Mouse (Mus musculus) ZHBTc4 (cell line): ENCODE measurements around the gene Vwa1.
"Not testable (repeated sequence)": the region's sequence is repeated elsewhere in the genome, so short reads cannot be mapped to it uniquely, and the experiment has no call there.

Experiments
- DNase-seq: peaks from one replicate; pipeline ENCODE4 v3.0.0-alpha.2; 2011; ENCODE audit warnings: low read depth, low spot score

Gene Vwa1

DNA sequence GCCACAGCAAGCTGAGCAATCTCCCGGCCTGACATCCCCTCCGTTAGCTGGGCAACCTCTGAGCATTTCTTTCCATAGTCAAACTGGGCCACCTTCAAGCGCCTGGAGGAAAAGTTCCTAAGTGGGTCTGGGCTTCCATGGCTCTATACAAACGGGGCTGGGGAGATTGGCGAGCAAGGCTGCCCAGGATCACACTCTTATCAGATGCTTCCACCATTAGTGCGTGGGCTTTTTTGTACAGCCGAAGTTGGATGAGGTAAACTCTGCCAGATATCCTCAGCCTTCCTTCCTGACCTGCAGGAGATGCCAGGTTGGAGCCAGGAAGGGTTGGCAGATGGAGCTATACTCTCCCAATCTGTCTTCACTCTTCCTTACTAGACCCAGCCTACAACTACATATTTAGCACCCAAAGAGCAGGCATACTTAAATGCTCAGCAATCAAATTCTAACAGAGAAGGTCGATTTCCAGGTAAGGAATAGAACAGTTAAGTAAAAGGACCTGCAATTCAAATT is 28.4 kb downstream of the Vwa1 start:
- no peak for DNase-seq

- DNase-seq: no peak
Measured at GRCm38 (mm10) chr4:155745136-155745535, 29.4 kb downstream of the Vwa1 start.

- no peak for DNase-seq
Measured at GRCm38 (mm10) chr4:155744474-155744873, 30.0 kb downstream of the Vwa1 start.

GRCm38 (mm10) chr4:155742684-155743083 is 31.8 kb downstream of the Vwa1 start:
- no peak for DNase-seq

DNA sequence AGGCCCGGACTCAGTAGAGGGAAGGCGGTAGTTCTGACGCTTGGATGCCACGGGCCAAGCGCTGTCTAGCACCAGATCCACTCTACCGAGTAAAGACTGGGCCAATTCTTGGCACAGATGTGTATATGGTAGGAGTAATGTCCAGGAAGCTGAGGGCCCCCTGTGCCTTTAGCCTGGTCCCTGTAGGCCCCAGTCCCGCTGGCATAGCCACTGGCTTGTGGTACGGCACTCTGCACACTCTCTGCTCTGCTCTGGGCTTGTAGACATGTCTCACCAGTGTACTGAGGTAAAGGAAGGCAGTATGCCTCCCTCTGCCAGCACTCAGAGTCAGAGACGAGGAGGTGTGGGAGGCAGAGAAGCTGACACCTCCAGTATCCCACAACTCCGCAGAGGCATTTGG is 33.8 kb downstream of the Vwa1 start:
- not testable (repeated sequence) for DNase-seq

GRCm38 (mm10) chr4:155739741-155740636 is 34.5 kb downstream of the Vwa1 start:
- DNase-seq: peak; percentile 34

DNA sequence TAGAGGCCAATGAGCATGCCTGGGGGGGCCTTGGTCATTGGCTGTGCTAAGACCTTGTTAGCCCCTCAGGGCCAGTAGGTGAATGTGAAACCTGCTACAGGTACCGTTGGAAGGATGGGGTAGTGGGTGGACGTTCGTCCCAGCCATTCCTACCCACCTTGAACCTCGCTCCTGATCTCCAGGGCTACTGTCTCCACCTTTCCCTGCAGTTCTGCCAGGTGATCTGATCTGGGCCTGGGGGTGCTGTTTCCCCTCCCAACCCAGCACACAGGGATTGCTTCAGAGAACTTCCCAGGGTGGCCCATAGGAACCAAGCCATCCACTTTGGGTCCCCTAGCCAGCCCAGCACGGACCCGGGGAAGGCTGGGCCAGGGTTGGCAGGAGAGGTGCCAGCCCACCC is 35.3 kb downstream of the Vwa1 start:
- DNase-seq: no peak

GRCm38 (mm10) chr4:155738262-155738661 is 36.2 kb downstream of the Vwa1 start:
- no peak for DNase-seq

DNA sequence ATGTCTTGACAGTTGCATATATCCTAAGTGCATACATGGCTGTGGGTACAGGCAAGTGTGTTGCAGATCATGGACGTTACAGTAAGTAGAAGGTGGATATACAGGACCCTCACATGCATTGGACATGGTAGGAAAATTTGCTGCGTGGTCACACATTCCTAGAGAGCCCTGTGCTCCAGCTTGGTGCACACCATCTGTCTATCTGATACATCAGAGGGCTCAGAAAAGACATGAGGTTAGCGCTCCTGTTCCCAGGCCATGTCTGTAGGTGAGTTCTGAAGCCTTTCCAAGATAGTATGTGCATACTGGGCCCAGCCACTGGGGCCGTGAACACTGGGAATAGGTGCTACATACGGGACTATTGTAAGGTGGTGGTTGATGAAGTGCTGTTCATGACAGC is 38.1 kb downstream of the Vwa1 start:
- no peak for DNase-seq

- DNase-seq: peak; percentile 57
Measured at GRCm38 (mm10) chr4:155735788-155736187, 38.7 kb downstream of the Vwa1 start.

GRCm38 (mm10) chr4:155734951-155735702 is 39.4 kb downstream of the Vwa1 start:
- peak; percentile 32 for DNase-seq

- DNase-seq: peak; percentile 96
Measured at GRCm38 (mm10) chr4:155734350-155734941, 40.1 kb downstream of the Vwa1 start, which contains the start of gene Tmem240. TSS of gene Tmem240 (plus strand) at chr4:155734800.

GRCm38 (mm10) chr4:155733267-155733666 is 41.2 kb downstream of the Vwa1 start:
- DNase-seq: no peak

- DNase-seq: no peak
Measured at GRCm38 (mm10) chr4:155727993-155728392, 46.5 kb downstream of the Vwa1 start.

- peak; percentile 64 for DNase-seq
Measured at GRCm38 (mm10) chr4:155721668-155722083, 52.8 kb downstream of the Vwa1 start.
